Mouse (Mus musculus) urinary bladder, postnatal 10 days (tissue): Measurements from ENCODE around the gene Dnajc15.

ENCODE experiments used
- DNase-seq: peaks from one replicate; pipeline ENCODE4 v3.0.0; 2022; ENCODE audit warnings: low spot score

Gene Dnajc15

GRCm38 (mm10) chr14:77794285-77794949 lies 80.5 kb downstream of the Dnajc15 start:
- no peak for DNase-seq

GRCm38 (mm10) chr14:77792998-77793397 lies 81.9 kb downstream of the Dnajc15 start:
- DNase-seq = no peak

- no peak for DNase-seq
Observed at GRCm38 (mm10) chr14:77783217-77783616, 91.7 kb downstream of the Dnajc15 start.

- DNase-seq = no peak
Observed at GRCm38 (mm10) chr14:77777365-77777764, 97.6 kb downstream of the Dnajc15 start.

- no peak for DNase-seq
Observed at GRCm38 (mm10) chr14:77776005-77776531, 98.9 kb downstream of the Dnajc15 start.

- DNase-seq = no peak
Observed at GRCm38 (mm10) chr14:77773331-77773730, 101.6 kb downstream of the Dnajc15 start.

GRCm38 (mm10) chr14:77771626-77772025 lies 103.3 kb downstream of the Dnajc15 start:
- no peak for DNase-seq
